Mouse (Mus musculus): ENCODE measurements around the gene Sorcs2.
A peak's percentile ranks its signal among the peaks of the same experiment; 100 is the strongest.

Sorcs2 gene

GRCm38 (mm10) chr5:36358161-36358560 is 39.8 kb downstream of the Sorcs2 start:
- no peak for DNase-seq (ENCODE audit: low spot score in 2 of 2)

GRCm38 (mm10) chr5:36356659-36357058 is 41.3 kb downstream of the Sorcs2 start:
- DNase-seq (ENCODE audit: low spot score in 2 of 2): peak in 1 of 2 experiments; percentile 34

GRCm38 (mm10) chr5:36355683-36356082 is 42.3 kb downstream of the Sorcs2 start:
- no peak for DNase-seq (ENCODE audit: low spot score in 2 of 2)

GRCm38 (mm10) chr5:36353679-36354078 is 44.3 kb downstream of the Sorcs2 start:
- DNase-seq (ENCODE audit: low spot score in 2 of 2): no peak

GRCm38 (mm10) chr5:36353194-36353593 is 44.7 kb downstream of the Sorcs2 start:
- no peak for DNase-seq (ENCODE audit: low spot score in 2 of 2)

GRCm38 (mm10) chr5:36346698-36347097 is 51.2 kb downstream of the Sorcs2 start:
- DNase-seq (ENCODE audit: low spot score in 2 of 2): no peak

GRCm38 (mm10) chr5:36339283-36339682 is 58.7 kb downstream of the Sorcs2 start:
- no peak for DNase-seq (ENCODE audit: low spot score in 2 of 2)

- DNase-seq (ENCODE audit: low spot score in 2 of 2): no peak
Measured at GRCm38 (mm10) chr5:36336252-36336651, 61.7 kb downstream of the Sorcs2 start.

GRCm38 (mm10) chr5:36335661-36336060 is 62.3 kb downstream of the Sorcs2 start:
- DNase-seq (ENCODE audit: low spot score in 2 of 2): no peak

- no peak for DNase-seq (ENCODE audit: low spot score in 2 of 2)
Measured at GRCm38 (mm10) chr5:36334227-36334626, 63.7 kb downstream of the Sorcs2 start.

GRCm38 (mm10) chr5:36330472-36331155 is 67.3 kb downstream of the Sorcs2 start:
- DNase-seq (ENCODE audit: low spot score in 2 of 2): no peak

- DNase-seq (ENCODE audit: low spot score in 2 of 2): no peak
Measured at GRCm38 (mm10) chr5:36326057-36327010, 71.6 kb downstream of the Sorcs2 start.

- DNase-seq (ENCODE audit: low spot score in 2 of 2): no peak
Measured at GRCm38 (mm10) chr5:36324140-36324572, 73.8 kb downstream of the Sorcs2 start.

GRCm38 (mm10) chr5:36323526-36323925 is 74.4 kb downstream of the Sorcs2 start:
- DNase-seq (ENCODE audit: low spot score in 2 of 2): peak; percentile 45 to 68

GRCm38 (mm10) chr5:36321581-36321980 is 76.4 kb downstream of the Sorcs2 start:
- no peak for DNase-seq (ENCODE audit: low spot score in 2 of 2)

- DNase-seq (ENCODE audit: low spot score in 2 of 2): no peak
Measured at GRCm38 (mm10) chr5:36320667-36321066, 77.3 kb downstream of the Sorcs2 start.

- no peak for DNase-seq (ENCODE audit: low spot score in 2 of 2)
Measured at GRCm38 (mm10) chr5:36317641-36318368, 80.1 kb downstream of the Sorcs2 start.

- no peak for DNase-seq (ENCODE audit: low spot score in 2 of 2)
Measured at GRCm38 (mm10) chr5:36315106-36315505, 82.8 kb downstream of the Sorcs2 start.

- no peak for DNase-seq (ENCODE audit: low spot score in 2 of 2)
Measured at GRCm38 (mm10) chr5:36313353-36314079, 84.4 kb downstream of the Sorcs2 start.

- no peak for DNase-seq (ENCODE audit: low spot score in 2 of 2)
Measured at GRCm38 (mm10) chr5:36312926-36313325, 85.0 kb downstream of the Sorcs2 start.

GRCm38 (mm10) chr5:36304299-36304980 is 93.5 kb downstream of the Sorcs2 start:
- no peak for DNase-seq (ENCODE audit: low spot score in 2 of 2)

Data from natural killer cell, adult 2 months (primary cell).